Mouse (Mus musculus): ENCODE measurements around the gene Fam192a.

Fam192a gene

GRCm38 (mm10) chr8:94574159-94574907, 27.5 kb downstream of the Fam192a start:
- peak; percentile 78 to 80 for DNase-seq (ENCODE audit: low spot score in 2 of 2)

GRCm38 (mm10) chr8:94571896-94572295, 29.9 kb downstream of the Fam192a start:
- DNase-seq (ENCODE audit: low spot score in 2 of 2) = no peak

- no peak for DNase-seq (ENCODE audit: low spot score in 2 of 2)
These were observed 32.4 kb downstream of the Fam192a start for GRCm38 (mm10) chr8:94569419-94569818.

GRCm38 (mm10) chr8:94568098-94568497, 33.7 kb downstream of the Fam192a start:
- no peak for DNase-seq (ENCODE audit: low spot score in 2 of 2)

- no peak for DNase-seq (ENCODE audit: low spot score in 2 of 2)
These were observed 34.5 kb downstream of the Fam192a start for GRCm38 (mm10) chr8:94567159-94567849.

- DNase-seq (ENCODE audit: low spot score in 2 of 2) = no peak
These were observed 35.2 kb downstream of the Fam192a start for GRCm38 (mm10) chr8:94566446-94567158.

- DNase-seq (ENCODE audit: low spot score in 2 of 2) = no peak
These were observed 35.8 kb downstream of the Fam192a start for GRCm38 (mm10) chr8:94566033-94566432.

- DNase-seq (ENCODE audit: low spot score in 2 of 2) = no peak
These were observed 37.4 kb downstream of the Fam192a start for GRCm38 (mm10) chr8:94564421-94564820.

- DNase-seq (ENCODE audit: low spot score in 2 of 2) = peak in 1 of 2 experiments; percentile 33
These were observed 40.5 kb downstream of the Fam192a start for GRCm38 (mm10) chr8:94561256-94561655.

- no peak for DNase-seq (ENCODE audit: low spot score in 2 of 2)
These were observed 44.5 kb downstream of the Fam192a start for GRCm38 (mm10) chr8:94557281-94557680.

- no peak for DNase-seq (ENCODE audit: low spot score in 2 of 2)
These were observed 49.1 kb downstream of the Fam192a start for GRCm38 (mm10) chr8:94552696-94553095.

GRCm38 (mm10) chr8:94551471-94552422, 50.0 kb downstream of the Fam192a start:
- peak; percentile 65 to 68 for DNase-seq (ENCODE audit: low spot score in 2 of 2)

- DNase-seq (ENCODE audit: low spot score in 2 of 2) = no peak
These were observed 51.8 kb downstream of the Fam192a start for GRCm38 (mm10) chr8:94549998-94550397.

GRCm38 (mm10) chr8:94549482-94549881, 52.3 kb downstream of the Fam192a start:
- DNase-seq (ENCODE audit: low spot score in 2 of 2) = no peak

- DNase-seq (ENCODE audit: low spot score in 2 of 2) = no peak
These were observed 52.8 kb downstream of the Fam192a start for GRCm38 (mm10) chr8:94549041-94549440.

GRCm38 (mm10) chr8:94543981-94544380, 57.8 kb downstream of the Fam192a start:
- no peak for DNase-seq (ENCODE audit: low spot score in 2 of 2)

GRCm38 (mm10) chr8:94540889-94541795, 60.7 kb downstream of the Fam192a start:
- DNase-seq (ENCODE audit: low spot score in 2 of 2) = no peak

- no peak for DNase-seq (ENCODE audit: low spot score in 2 of 2)
These were observed 61.8 kb downstream of the Fam192a start for GRCm38 (mm10) chr8:94540025-94540424.

GRCm38 (mm10) chr8:94537456-94537855, 64.3 kb downstream of the Fam192a start:
- DNase-seq (ENCODE audit: low spot score in 2 of 2) = no peak

GRCm38 (mm10) chr8:94535631-94536030, 66.2 kb downstream of the Fam192a start:
- no peak for DNase-seq (ENCODE audit: low spot score in 2 of 2)

Measured in right cerebral cortex, adult 2 months (tissue).